Mouse (Mus musculus) heart, postnatal 36 days (tissue): ENCODE data around the gene Ccno. TPM values are rescaled to one million over a fixed set of nuclear protein-coding genes. Genes with fewer than 3 reads are reported as not detected.

Experiments used
- microRNA-seq, 2 experiments: library from miRNA; unstranded; fragments of <30 nt; microRNA quantifications; one replicate each; pipeline ENCODE4 v1.2.0; 2021; ENCODE audit warnings: borderline number of aligned reads in 2 of 2
- total RNA-seq, 2 experiments: library from RNA; stranded (reverse); gene quantifications; 2 replicates each; pipeline ENCODE4 v1.2.3; 2021

The Ccno gene
- total RNA-seq, 2 experiments from 2014 or later, result 0.19 to 0.67 TPM

Small RNAs within 50 kb of the gene (microRNA-seq; reads per million reads assigned to microRNA genes)
- 64.6 to 74.4 reads per million in 2 experiments for gene Mir449a
- 0 reads per million in 2 experiments for gene Mir449b
- gene Mir449c, result 0 reads per million in 2 experiments

Other genes with a start within 250 kb of the Ccno start
- gene Plpp1, start 187.0 kb upstream of the Ccno start, total RNA-seq, result 10 to 100 TPM; 54.6 to 63.8 TPM
- gene Mtrex, start 60.4 kb upstream of the Ccno start, total RNA-seq, result 10 to 100 TPM; 26.2 to 27.9 TPM
- gene Dhx29, start 60.3 kb upstream of the Ccno start, total RNA-seq, result 10 to 100 TPM; 13.1 to 13.2 TPM
- not detected for gene Mcidas, start 6.0 kb downstream of the Ccno start, total RNA-seq
- not detected for gene Cdc20b, start 47.3 kb downstream of the Ccno start, total RNA-seq
- 10 to 100 TPM; 34.5 to 37.7 TPM for gene Gpx8, start 58.6 kb downstream of the Ccno start, total RNA-seq
- gene Gzma, start 113.2 kb downstream of the Ccno start, total RNA-seq, result under 1 TPM in 1 of 2 experiments, not detected in 1; 0.51 TPM
- under 1 TPM; 0.28 to 0.51 TPM for gene Esm1, start 221.9 kb downstream of the Ccno start, total RNA-seq
- gene Gzmk, start 238.1 kb downstream of the Ccno start, total RNA-seq, result not detected